Mouse (Mus musculus): ENCODE results near the gene Camk2n1. TPM values are rescaled to one million over a fixed set of nuclear protein-coding genes. Genes with fewer than 3 reads are reported as not detected.
A peak's percentile ranks its signal among the peaks of the same experiment; 100 is the strongest.

Gene Camk2n1
- polyA plus RNA-seq, 1 experiment: 12.1 TPM

DNA sequence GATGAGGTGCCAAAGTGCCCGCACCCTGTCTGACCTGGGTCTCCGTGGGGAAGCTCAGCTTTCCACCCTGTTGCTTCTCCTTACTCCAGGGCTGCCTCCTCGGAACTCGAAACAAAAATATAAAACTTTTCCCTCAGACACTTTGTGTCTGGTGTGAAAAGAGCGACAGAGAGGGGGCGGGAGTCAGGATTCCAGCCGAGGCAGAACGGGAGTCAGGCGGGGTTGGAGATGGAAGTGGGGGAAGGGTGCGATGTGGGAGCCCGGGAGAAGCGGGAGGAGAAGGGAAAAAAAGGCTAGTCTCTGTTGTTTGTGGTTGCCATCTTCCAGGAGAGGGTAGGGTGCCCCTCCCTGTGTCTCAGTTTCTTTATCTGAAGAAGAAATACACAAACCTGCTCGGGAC, 41.7 kb downstream of the Camk2n1 start:
- Histone ChIP-seq H3K9me3 (replicated peaks; ENCODE audit: control insufficient read depth, insufficient read depth, low read length, poor library complexity, severe bottlenecking) (no peaks in the 10 kb centered on the region), H3K27ac (ENCODE audit: insufficient read depth, low read length) (no peak overlapping the region), H3K4me1 (ENCODE audit: control insufficient read depth, insufficient read depth, low read length) (peaks cover 2% of the 10 kb centered on the region), H3K36me3 (ENCODE audit: control insufficient read depth, insufficient read depth, low read length, poor library complexity, severe bottlenecking) (no peaks in the 10 kb centered on the region), H3K27me3 (ENCODE audit: control insufficient read depth, insufficient read depth, low read length, poor library complexity, severe bottlenecking) (no peaks in the 10 kb centered on the region), H3K4me3 (ENCODE audit: low read depth, low read length) (no peak overlapping the region), H3K9ac (ENCODE audit: low read depth, poor library complexity, severe bottlenecking) (no peak overlapping the region)
- TF ChIP-seq EP300 (IDR thresholded peaks at IDR 0.05; ENCODE audit: insufficient read depth, low read depth, low read length): no peak
- no peak for TF ChIP-seq POLR2A (IDR thresholded peaks at IDR 0.05; ENCODE audit: insufficient read depth, low read length)
- no peak for TF ChIP-seq CTCF (IDR thresholded peaks at IDR 0.05; ENCODE audit: low read depth, low read length)

DNA sequence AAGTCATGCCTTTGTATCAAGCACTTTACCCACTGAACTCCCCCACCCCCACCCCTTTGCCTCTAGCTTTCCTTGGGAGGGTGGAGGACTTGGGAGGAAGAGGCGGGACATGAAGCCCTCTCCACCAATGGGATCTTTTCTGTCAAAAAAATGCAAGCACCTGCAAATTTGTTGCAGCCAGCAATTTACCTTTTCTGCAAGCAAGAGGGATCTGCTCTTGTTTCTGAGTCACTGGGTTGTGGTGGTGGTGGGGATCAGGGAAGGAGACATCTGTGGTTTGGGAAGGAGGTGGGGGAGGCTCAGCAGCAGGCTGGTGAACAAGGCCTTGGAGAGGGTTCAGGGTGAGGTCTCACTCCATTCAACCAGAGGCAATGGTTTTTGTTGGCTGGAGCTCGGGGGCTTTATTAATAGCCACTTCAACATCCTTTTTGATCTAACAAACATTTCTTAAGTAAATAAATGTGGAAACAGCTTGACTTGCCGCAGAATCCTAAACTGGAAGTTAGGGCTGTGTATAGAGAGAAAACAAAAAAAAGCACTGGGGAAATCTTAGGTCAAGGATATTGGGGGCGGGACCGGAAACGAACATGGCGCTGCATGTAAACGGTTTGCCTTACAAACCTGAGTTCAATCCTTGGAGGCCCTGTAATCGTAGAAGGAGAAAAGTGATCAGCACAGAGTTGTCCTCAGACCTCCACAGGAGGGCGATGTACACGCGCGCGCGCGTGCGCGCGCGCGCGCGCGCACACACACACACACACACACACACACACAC, 42.8 kb downstream of the Camk2n1 start:
- H3K4me1 ChIP-seq (ENCODE audit: control insufficient read depth, insufficient read depth, low read length): peaks cover 2% of the 10 kb centered on the region
- H3K9ac ChIP-seq (ENCODE audit: low read depth, poor library complexity, severe bottlenecking): no peak overlapping the region
- no peaks in the 10 kb centered on the region for H3K36me3 ChIP-seq (ENCODE audit: control insufficient read depth, insufficient read depth, low read length, poor library complexity, severe bottlenecking)
- no peak for TF ChIP-seq CTCF (IDR thresholded peaks at IDR 0.05; ENCODE audit: low read depth, low read length)
- TF ChIP-seq EP300 (IDR thresholded peaks at IDR 0.05; ENCODE audit: insufficient read depth, low read depth, low read length): no peak
- TF ChIP-seq POLR2A (IDR thresholded peaks at IDR 0.05; ENCODE audit: insufficient read depth, low read length): no peak
- no peaks in the 10 kb centered on the region for H3K9me3 ChIP-seq (replicated peaks; ENCODE audit: control insufficient read depth, insufficient read depth, low read length, poor library complexity, severe bottlenecking)
- no peaks in the 10 kb centered on the region for H3K27me3 ChIP-seq (ENCODE audit: control insufficient read depth, insufficient read depth, low read length, poor library complexity, severe bottlenecking)
- H3K4me3 ChIP-seq (ENCODE audit: low read depth, low read length): 0 out of 2 replicates have a peak overlapping the region, but pooled peaks have one; percentile 9
- H3K27ac ChIP-seq (ENCODE audit: insufficient read depth, low read length): no peak overlapping the region

- no peaks in the 10 kb centered on the region for H3K9me3 ChIP-seq (replicated peaks; ENCODE audit: control insufficient read depth, insufficient read depth, low read length, poor library complexity, severe bottlenecking)
- no peak for TF ChIP-seq POLR2A (IDR thresholded peaks at IDR 0.05; ENCODE audit: insufficient read depth, low read length)
- no peak for TF ChIP-seq CTCF (IDR thresholded peaks at IDR 0.05; ENCODE audit: low read depth, low read length)
- no peak for TF ChIP-seq EP300 (IDR thresholded peaks at IDR 0.05; ENCODE audit: insufficient read depth, low read depth, low read length)
- peak overlapping the region; percentile 17 for H3K27ac ChIP-seq (ENCODE audit: insufficient read depth, low read length)
- H3K4me3 ChIP-seq (ENCODE audit: low read depth, low read length): peak overlapping the region; percentile 58
- H3K36me3 ChIP-seq (ENCODE audit: control insufficient read depth, insufficient read depth, low read length, poor library complexity, severe bottlenecking): no peaks in the 10 kb centered on the region
- H3K9ac ChIP-seq (ENCODE audit: low read depth, poor library complexity, severe bottlenecking): no peak overlapping the region
- no peaks in the 10 kb centered on the region for H3K27me3 ChIP-seq (ENCODE audit: control insufficient read depth, insufficient read depth, low read length, poor library complexity, severe bottlenecking)
- H3K4me1 ChIP-seq (ENCODE audit: control insufficient read depth, insufficient read depth, low read length): peaks cover 7% of the 10 kb centered on the region
Observed at GRCm38 (mm10) chr4:138499856-138500645, 45.9 kb downstream of the Camk2n1 start.

DNA sequence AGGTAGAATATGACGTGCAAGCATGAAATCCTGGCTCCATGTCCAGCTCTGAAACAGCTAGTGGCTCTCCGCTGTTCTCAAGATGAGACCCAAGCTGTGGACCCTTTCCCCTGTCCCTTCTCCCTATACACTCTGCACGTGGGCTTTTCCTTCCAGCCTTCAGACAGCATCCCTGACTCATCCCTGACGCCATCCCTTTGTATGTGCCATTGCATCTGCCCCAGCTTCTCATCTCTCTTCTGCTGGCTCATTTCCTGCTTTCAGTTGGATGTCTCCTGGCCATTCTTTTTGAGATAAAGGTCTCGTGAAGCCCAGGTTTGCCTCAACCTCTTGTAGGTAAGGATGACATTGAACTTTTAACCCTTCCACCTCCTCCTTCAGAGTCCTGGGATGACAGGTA, 46.9 kb downstream of the Camk2n1 start:
- Histone ChIP-seq H3K27me3 (ENCODE audit: control insufficient read depth, insufficient read depth, low read length, poor library complexity, severe bottlenecking) (no peaks in the 10 kb centered on the region), H3K4me3 (ENCODE audit: low read depth, low read length) (no peak overlapping the region), H3K9ac (ENCODE audit: low read depth, poor library complexity, severe bottlenecking) (no peak overlapping the region), H3K27ac (ENCODE audit: insufficient read depth, low read length) (no peak overlapping the region), H3K9me3 (replicated peaks; ENCODE audit: control insufficient read depth, insufficient read depth, low read length, poor library complexity, severe bottlenecking) (no peaks in the 10 kb centered on the region), H3K4me1 (ENCODE audit: control insufficient read depth, insufficient read depth, low read length) (peaks cover 8% of the 10 kb centered on the region), H3K36me3 (ENCODE audit: control insufficient read depth, insufficient read depth, low read length, poor library complexity, severe bottlenecking) (no peaks in the 10 kb centered on the region)
- TF ChIP-seq POLR2A (IDR thresholded peaks at IDR 0.05; ENCODE audit: insufficient read depth, low read length) (no peak), CTCF (IDR thresholded peaks at IDR 0.05; ENCODE audit: low read depth, low read length) (no peak), EP300 (IDR thresholded peaks at IDR 0.05; ENCODE audit: insufficient read depth, low read depth, low read length) (no peak)

- H3K9ac ChIP-seq (ENCODE audit: low read depth, poor library complexity, severe bottlenecking): no peak overlapping the region
Observed at GRCm38 (mm10) chr4:138504632-138505101, 50.6 kb downstream of the Camk2n1 start.

More at GRCm38 (mm10) chr4:138504632-138505101, 50.6 kb downstream of the Camk2n1 start:
- no peaks in the 10 kb centered on the region for H3K27me3 ChIP-seq (ENCODE audit: control insufficient read depth, insufficient read depth, low read length, poor library complexity, severe bottlenecking)
- H3K36me3 ChIP-seq (ENCODE audit: control insufficient read depth, insufficient read depth, low read length, poor library complexity, severe bottlenecking): no peaks in the 10 kb centered on the region
- H3K9me3 ChIP-seq (replicated peaks; ENCODE audit: control insufficient read depth, insufficient read depth, low read length, poor library complexity, severe bottlenecking): no peaks in the 10 kb centered on the region
- peaks cover 6% of the 10 kb centered on the region for H3K4me1 ChIP-seq (ENCODE audit: control insufficient read depth, insufficient read depth, low read length)
- TF ChIP-seq CTCF (IDR thresholded peaks at IDR 0.05; ENCODE audit: low read depth, low read length) (no peak), POLR2A (IDR thresholded peaks at IDR 0.05; ENCODE audit: insufficient read depth, low read length) (no peak)
- no peak overlapping the region for H3K4me3 ChIP-seq (ENCODE audit: low read depth, low read length)
- H3K27ac ChIP-seq (ENCODE audit: insufficient read depth, low read length): no peak overlapping the region
